Mouse (Mus musculus) lung, postnatal 4 days (tissue): ENCODE data around the gene Engase.

Experiments used
- DNase-seq, 2 experiments: peaks; one replicate each; pipeline ENCODE4 v3.0.0; 2021

The Engase gene

DNA sequence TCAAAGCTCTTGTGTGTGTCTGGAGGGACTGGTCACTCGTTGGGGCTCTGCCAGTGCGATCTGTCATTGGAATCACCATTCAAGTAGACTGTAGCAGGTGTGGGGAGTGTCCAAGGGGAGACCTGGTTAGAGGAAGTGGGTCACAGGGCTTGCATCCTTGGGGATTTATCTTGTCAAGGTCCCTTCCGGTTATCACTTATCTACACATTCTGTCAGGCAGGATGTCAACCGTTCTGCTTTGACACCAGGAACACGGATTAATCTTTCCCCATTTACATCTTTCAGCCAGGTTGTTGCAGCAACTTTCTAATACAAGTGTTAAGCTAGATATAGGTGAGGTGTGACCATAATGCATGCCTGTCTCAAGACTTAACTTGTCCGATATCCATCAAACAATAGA, 20.8 kb upstream of the Engase start:
- no peak for DNase-seq

DNA sequence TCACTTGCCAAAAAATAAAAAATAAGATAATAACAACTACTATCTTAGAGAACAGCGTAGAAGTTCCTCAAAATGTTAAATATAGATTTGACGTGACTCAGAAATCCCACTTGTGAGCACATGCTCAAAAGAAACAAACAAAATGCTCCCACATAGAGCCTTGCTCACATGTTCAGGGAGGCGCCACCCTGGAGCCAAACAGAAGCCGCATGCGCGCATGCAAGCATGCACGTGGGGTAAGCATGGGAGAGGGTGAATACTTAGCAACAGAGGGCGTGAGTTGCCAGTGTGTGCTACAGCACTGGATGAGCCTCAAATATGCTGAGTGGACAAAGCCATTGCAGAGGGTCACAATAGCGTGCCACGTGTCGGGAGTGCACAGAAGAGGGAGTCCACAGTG, 19.7 kb upstream of the Engase start:
- DNase-seq: peak; percentile 43 to 56

DNA sequence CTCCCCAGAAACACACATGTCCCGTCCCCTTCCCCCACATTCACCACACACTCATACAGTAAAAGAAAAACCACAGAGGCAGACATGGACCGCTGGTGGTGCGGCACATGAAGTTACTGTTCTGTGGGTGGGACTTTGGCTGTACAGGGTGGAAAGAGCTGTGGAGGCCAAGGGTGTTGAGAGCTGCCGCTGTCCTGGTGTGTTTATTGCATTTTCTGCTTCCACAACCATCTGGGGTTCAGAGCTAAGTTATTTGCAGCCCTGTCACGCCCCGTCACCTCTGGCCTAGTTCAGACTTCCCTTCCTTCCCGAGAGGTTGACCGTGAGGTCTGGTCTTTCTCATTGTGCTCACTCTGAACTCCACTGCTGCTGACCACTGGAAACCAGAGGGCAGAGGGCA, 17.6 kb upstream of the Engase start:
- DNase-seq: peak; percentile 67 to 72

- no peak for DNase-seq
These were observed 17.1 kb upstream of the Engase start for GRCm38 (mm10) chr11:118459536-118459935.

DNA sequence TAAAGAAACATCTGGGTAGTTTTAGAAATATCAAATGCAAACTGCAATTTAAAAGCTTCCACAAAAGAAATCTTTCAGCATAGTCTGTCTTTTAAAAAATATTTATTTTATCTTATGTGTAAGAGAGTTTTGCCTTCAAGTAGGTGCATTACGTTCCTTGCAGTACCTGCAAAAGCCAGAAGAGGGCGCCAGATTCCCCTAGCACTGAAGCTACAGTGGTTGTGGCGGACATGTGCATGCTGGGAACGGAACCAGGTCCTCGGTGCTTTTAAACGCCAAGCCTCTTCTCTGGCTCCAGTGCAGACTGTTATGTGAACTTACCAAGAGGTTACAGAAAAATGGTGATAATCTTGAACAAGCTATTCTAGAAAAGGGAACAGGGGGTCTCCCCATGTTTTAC, 16.3 kb upstream of the Engase start:
- DNase-seq: no peak

GRCm38 (mm10) chr11:118467441-118468035, 9.1 kb upstream of the Engase start:
- no peak for DNase-seq

DNA sequence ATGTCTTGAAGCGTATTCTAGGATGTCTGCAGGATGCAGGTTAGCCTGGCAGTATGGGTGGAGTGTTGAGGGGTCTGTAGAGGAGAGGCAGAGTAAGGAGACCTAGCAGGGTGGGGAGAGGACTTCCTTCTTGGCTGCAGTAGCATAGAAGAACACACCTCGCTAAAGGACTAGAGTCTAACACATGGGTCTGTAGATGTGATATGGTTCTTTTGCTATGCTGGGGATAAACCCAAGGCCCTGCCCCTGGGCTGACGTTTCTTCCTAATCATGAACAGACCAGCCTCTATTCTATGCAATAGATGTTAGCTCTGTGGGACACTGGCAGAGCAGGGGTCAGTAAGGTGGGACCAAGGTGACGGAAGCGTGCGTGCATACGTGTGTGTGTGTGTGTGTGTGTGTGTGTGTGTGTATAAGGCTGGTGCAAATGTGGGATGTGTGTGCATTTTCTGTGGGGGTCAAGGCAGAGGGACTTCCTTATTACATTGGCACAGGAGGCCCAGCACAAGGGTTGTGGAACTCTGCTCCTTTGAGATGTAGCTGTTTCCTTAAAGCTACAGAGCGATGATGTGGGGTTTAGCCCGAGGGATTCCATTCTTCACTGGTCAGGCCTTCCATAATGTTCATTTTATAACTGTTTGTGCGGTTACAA, 7.0 kb upstream of the Engase start:
- no peak for DNase-seq

- DNase-seq: peak; percentile 49 to 68
These were observed 6.2 kb upstream of the Engase start for GRCm38 (mm10) chr11:118470234-118470966.

GRCm38 (mm10) chr11:118471676-118472075, 5.0 kb upstream of the Engase start:
- DNase-seq: no peak

GRCm38 (mm10) chr11:118473161-118473560, 3.5 kb upstream of the Engase start:
- no peak for DNase-seq

- no peak for DNase-seq
These were observed 2.7 kb upstream of the Engase start for GRCm38 (mm10) chr11:118473842-118474500.

DNA sequence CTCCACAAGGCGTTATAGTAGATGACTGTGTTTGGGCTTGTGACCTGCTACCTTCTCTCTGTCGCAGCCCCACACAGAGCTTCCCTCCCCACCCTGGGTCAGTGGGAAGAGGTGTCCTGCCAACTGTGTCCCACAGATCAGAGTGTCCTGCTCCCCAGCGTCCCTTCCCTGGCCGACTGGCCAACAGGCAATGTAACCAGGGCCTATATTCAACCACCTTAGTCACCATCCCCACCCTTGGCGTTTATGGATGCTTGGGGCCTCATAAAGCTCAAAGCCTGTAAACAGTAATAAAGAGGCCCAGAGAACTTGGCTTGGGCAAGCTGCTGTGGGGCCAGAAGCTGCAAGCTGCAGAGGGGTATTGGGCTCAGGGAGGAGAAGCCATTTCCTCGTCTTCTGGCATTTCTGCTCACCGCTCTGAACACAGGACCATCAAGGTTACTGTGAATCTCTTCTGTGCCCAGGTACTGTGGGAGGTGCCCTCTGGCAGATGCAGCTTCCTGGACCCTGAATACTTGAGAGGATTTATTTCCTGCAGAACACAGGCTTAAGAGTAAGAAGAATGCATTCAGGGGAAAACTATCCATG, 1.0 kb upstream of the Engase start:
- no peak for DNase-seq

DNA sequence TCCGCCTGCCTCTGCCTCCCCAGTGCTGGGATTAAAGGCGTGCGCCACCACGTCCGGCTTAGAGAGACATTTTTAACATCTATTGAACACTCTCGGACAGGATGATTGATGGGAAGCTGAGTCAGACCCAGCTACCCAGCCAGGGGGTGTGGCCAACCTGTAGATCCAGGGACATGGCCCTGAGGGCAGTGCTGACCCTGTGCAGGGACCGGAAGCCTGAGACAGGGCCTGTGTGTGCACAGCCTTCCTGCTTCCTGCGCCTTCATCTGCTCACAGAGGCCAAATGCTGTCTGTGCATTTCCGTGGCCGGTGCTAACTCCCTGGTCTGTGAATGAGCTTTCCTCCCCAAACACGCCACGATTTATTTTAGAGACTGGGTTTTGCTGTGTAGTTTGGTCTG, 3.1 kb downstream of the Engase start:
- DNase-seq: peak in 1 of 2 experiments; percentile 65

- DNase-seq: no peak
These were observed 4.6 kb downstream of the Engase start for GRCm38 (mm10) chr11:118481231-118481630.

GRCm38 (mm10) chr11:118481751-118482150, 5.1 kb downstream of the Engase start:
- no peak for DNase-seq

GRCm38 (mm10) chr11:118484169-118484568, 7.5 kb downstream of the Engase start:
- no peak for DNase-seq

- no peak for DNase-seq
These were observed 8.7 kb downstream of the Engase start for GRCm38 (mm10) chr11:118485338-118485737.

GRCm38 (mm10) chr11:118485780-118486179, 9.2 kb downstream of the Engase start:
- no peak for DNase-seq

- no peak for DNase-seq
These were observed 9.7 kb downstream of the Engase start for GRCm38 (mm10) chr11:118486281-118486680.

DNA sequence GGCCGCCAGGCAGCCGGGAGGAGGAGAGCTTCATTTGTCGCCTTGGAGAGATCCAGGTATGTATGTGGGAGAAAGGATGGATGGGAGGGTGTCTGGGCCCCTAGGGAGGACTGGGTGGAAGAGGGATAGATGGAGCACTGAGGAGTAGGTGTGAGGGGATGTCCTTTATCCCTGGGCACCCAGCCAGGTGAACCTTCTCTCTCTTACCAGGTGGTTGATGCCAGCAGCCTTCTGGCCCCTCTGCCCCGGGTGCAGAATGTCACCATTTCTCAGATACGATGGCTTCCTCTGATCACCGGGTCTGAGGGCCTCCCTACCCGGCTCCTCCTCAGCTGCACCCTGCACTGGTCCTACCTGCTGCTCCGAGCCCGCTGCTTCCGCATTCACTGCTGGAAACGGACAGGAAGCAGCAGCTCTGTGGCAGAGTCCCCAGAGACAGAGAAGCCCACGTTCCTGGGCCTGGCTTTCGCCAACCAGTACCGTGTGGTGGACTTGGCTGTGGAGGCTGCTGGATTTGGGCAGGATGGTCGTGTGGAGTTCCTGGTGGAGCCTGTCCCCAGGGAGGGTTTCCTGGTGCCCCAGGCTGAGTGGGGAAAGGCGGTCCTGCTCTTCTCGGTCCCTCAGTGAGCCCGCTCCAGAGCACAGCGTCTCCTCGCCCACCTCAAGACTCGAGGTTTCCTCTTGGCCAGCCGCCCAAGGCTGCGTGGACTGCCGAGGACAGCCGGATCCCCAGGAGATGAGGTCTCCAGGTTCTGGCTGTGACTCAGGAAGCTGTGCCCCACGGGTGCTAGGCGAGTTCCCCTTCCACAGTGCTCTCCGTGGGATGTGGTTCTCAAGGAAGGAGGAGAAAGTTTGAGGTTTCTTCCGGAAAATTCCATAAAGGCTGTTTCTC, 10.5 kb downstream of the Engase start:
- DNase-seq: no peak

DNA sequence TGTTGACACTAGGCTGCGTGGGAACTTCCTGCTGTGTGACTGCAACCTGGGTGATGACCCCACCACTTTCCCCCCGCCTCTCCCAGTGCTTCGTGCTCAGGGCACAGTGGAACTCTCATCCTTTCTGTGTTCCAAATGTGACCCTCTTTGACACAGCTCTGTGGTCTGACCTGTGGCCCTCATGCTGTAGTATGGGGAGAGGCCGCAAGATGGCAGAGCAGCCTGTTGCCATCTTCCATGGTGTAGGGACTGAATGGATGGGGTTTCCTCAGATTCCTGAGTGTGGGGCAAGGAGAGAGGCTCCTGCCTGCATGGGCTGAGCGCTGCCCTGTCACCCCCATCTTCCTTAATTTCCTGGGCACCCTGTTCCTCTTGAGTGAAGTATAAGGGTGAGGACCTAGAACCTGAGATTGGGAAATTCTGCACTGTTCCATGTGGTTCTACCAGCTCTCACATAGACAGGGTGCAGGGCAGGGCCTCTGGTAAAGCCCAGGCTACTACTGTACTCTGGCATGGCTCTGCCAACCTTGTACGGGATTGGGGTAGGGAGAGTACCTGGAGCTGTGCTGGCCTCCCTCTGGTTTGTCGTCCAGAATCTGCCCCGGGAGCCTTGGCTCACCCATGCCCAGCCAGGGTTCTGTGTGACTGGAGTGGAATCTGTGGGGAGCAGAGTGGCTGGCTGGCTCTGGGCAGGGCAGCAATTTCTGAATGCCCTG, 11.7 kb downstream of the Engase start:
- no peak for DNase-seq

- no peak for DNase-seq
These were observed 12.3 kb downstream of the Engase start for GRCm38 (mm10) chr11:118488907-118489270.
